Mouse (Mus musculus) c-Kit-positive CD71-positive TER-119-positive erythroid progenitor cells, embryonic 14.5 days (primary cell): ENCODE measurements around the gene Agap3.

Experiments used
- DNase-seq: peaks from one replicate; pipeline ENCODE4 v3.0.0-alpha.2; 2013; ENCODE audit warnings: low spot score

Gene Agap3

GRCm38 (mm10) chr5:24428596-24428995 is 23.4 kb upstream of the Agap3 start:
- DNase-seq, result no peak

GRCm38 (mm10) chr5:24433993-24434392 is 18.0 kb upstream of the Agap3 start:
- DNase-seq, result no peak

- DNase-seq, result no peak
Observed at GRCm38 (mm10) chr5:24441187-24441586, 10.8 kb upstream of the Agap3 start.

DNA sequence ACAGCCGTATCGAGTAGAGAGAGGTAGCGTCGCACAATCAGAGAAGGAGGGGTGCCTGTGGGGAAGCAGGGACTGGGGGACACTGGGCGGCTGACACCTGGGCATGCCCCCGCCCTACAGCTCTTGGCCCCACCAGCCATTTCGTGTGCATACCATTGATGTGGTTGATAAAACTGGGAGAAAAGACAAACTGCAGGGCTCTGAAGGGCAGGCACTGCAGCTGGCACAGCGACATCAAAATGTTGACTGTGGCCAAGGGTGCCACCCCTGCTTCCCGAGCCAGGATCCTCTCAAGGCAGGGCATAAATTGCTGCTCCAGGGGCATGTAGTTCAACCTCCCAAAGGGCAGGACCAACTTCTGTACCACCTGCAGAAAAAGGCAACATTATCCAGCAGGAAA is 9.9 kb upstream of the Agap3 start:
- DNase-seq, result no peak

DNA sequence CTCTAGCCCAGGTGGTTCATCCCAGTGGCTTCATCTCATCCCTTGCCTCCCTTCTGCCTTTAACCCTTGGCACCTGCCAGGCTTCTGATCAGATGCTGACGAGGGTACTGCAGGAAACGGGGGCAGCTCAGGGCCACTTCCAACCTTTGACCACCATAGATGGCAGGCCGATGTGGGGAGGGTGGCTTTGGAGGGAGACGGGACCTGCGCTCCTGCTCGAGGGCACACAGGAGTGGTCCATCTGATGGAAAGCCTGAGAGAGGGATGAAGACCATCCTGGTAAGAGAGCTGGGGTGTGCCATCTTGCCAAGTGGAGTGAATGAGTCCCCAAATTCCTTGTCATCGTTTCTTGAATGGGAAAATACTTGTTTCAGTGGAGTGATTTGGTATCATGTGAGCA is 8.8 kb upstream of the Agap3 start:
- no peak for DNase-seq

- no peak for DNase-seq
Observed at GRCm38 (mm10) chr5:24443927-24444326, 8.1 kb upstream of the Agap3 start.

- DNase-seq, result peak; percentile 90
Observed at GRCm38 (mm10) chr5:24444746-24445427, 7.1 kb upstream of the Agap3 start, which contains the start of gene Fastk. Gene Fastk, minus strand, starts transcription at chr5:24445287.

GRCm38 (mm10) chr5:24445428-24446080 is 6.4 kb upstream of the Agap3 start:
- no peak for DNase-seq

- no peak for DNase-seq
Observed at GRCm38 (mm10) chr5:24446630-24447029, 5.3 kb upstream of the Agap3 start.

DNA sequence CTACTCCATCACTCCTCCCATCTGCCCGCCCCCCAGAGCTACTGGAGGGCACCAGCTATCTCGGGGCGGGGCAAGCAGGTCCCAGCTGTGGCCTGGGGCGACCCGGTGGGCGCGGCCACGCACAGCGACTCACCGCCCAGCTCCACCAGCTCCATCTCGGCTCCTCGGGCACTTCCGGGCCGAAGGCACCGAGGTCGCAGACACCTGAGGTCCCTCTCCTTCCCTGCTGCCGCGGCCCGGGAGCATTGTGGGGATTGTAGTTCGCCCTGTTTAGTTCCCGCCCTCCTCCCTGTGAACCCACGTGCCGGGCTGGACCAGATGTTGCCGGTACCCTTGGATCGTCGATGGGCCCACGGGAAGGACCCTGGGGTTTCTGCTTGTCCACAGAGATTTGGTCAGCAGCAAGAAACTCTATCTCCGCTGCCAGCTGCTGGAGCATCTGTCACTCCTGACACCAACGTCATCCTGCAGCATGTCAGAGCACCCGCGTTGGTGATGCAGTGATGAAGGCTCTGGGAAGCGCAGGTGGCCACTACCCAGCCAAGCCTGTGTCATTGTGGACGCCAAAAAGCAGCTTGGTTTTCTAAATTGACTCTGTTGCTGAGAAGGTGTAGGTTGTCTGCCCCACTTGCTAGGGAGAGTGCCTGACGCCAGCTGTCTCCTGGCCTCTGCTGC is 4.2 kb upstream of the Agap3 start, which contains the start of gene Tmub1:
TSS of gene Tmub1 (minus strand) at position 231 of the 675 bp plus-strand sequence.
- peak; percentile 73 for DNase-seq

- peak; percentile 75 for DNase-seq
Observed at GRCm38 (mm10) chr5:24451264-24452029, 530 bp upstream of the Agap3 start.

GRCm38 (mm10) chr5:24452691-24453233 is 785 bp downstream of the Agap3 start:
- DNase-seq, result peak; percentile 37

DNA sequence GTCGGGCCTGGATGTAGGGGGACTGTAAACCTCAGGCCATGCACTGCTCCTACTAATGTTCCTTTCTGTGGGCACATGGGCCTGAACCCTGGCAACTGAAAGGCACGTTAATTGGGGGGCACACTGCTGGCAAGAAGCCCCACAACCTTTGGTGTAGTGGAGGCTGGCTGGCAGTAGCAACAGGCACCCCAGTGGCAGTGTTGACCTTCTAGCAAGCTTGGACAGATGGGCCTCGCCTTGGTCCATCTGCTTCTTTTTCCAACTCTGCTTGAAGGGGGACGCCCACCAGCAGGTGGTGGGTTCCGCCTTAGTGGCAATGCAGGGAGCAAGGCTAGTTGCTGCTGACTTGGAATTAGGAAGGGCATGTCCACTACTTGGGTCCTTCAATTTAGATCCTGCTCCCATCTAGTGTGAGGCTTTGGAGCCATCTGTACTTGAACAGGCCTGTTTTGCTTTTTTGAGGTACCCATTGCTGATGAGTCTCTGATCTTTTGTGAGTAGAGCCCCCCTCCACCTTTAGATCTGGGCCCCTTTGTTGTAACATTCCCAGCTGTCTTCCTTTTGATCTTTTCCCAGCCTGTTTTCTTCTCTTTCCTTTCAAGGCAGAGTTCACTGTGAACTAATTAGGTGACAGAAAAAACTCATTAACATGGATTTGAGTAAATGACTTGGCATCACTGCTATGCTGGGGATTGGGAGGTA is 1.5 kb downstream of the Agap3 start:
- DNase-seq, result no peak

DNA sequence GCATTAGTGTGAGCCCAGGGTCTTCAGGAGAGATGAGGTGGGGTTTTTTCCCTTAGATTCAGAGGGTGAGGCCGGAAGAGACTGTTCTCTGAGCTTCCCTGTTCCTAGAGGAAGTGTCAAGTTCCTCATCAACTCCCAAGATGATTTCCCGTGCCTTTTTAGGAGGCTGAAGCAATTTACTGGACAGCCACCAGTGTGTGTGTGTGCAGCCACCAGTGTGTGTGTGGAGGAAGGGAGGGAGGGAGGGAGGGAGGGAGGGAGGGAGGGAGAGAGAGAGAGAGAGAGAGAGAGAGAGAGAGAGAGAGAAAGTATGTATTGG is 2.0 kb downstream of the Agap3 start:
- no peak for DNase-seq

- no peak for DNase-seq
Observed at GRCm38 (mm10) chr5:24455076-24455475, 3.1 kb downstream of the Agap3 start.

DNA sequence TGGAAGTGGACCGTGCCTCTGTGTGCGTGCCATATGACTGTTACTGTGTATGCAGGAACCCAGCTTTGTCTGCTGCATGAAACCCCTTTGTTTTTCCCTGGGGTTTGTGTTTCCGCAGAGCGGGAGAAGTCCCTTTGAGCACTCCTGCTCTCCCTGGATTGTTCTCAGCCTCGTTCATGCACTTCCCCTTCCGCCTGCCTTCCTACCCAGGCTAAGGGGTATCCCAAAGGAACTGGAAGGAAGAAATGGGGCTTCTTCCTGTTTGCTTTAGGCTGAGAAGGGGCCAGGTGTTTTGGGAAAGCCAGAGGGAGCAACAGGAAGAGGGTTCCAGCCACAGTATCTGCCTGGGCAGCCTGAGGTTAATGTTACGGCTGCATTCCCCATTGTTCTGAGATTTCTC is 3.6 kb downstream of the Agap3 start:
- no peak for DNase-seq

- DNase-seq, result no peak
Observed at GRCm38 (mm10) chr5:24466762-24467161, 14.8 kb downstream of the Agap3 start.

DNA sequence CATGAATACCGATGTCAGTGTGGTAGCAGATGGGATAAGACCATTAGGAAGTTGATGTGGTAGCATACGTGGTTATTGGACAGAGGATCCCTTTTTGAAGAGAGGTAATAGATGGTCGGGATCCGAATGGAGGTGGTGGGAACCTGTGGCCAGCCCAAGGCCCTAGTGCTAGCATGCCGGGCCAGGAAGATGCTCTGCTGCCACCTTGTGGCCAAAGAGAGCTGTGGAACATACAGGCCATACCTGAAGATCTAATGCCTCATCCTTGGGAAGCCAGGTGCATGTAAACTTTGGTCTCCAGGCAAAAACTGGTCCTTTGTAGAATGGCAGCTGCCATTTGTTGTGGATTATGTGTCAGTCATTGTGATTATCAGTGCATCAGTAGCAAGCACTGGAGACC is 18.6 kb downstream of the Agap3 start:
- peak; percentile 76 for DNase-seq

GRCm38 (mm10) chr5:24472884-24473619 is 21.1 kb downstream of the Agap3 start:
- no peak for DNase-seq

- DNase-seq, result no peak
Observed at GRCm38 (mm10) chr5:24474025-24474722, 22.2 kb downstream of the Agap3 start.
